Mouse (Mus musculus): ENCODE measurements around the gene Hist1h3a. TPM values are rescaled to one million over a fixed set of nuclear protein-coding genes. Genes with fewer than 3 reads are reported as not detected.
"Not testable (repeated sequence)": the region's sequence is repeated elsewhere in the genome, so short reads cannot be mapped to it uniquely, and the experiment has no call there.

The Hist1h3a gene
- total RNA-seq, 2 experiments from 2014 or later = 16.6 to 17.0 TPM

GRCm38 (mm10) chr13:23725213-23725612, 37.0 kb downstream of the Hist1h3a start:
- DNase-seq = no peak
- intact Hi-C loops (cut with DNase I) = no loop called here

DNA sequence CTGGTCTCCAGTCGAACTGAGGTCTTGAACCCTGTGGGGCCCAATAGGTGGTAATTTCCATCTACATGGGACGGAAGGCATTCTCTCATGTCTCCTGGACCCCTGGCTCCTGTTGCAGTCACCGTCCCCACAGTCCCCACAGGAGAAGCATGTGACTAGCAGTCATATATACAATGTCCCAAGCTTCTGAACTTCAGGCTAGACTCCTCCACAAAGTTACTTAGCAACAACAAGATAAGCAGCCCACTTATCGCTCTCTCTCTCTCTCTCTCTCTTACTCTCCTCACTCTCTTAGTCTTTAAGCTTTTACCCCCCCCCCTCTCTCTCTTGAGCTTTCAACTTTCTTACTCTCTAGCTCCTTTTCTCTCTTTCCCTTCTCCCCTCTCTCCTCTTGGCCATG, 37.9 kb downstream of the Hist1h3a start:
- no peak for DNase-seq
- intact Hi-C loops (cut with DNase I) = no loop called here

GRCm38 (mm10) chr13:23717593-23718245, 44.5 kb downstream of the Hist1h3a start:
- DNase-seq; intact Hi-C loops (cut with DNase I): not testable (repeated sequence)

DNA sequence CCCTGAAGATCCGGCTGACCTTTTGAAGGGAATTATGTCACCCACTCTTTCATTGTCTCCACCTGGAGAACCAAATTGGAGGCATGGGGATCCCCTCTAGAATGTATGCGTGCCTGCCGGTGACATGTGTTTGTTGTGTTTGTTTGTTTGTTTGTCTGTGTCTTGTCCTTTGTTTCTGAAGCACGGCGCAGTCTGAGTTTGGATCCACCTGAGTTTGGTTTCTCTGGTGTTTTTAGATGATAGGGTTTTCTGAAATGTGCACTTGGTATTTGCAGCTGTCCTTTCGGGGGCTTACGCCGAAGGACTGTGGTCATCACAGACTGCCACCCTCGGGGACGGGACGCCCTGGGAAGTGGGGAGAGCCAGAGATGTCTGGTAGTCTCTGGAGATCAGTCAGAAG, 45.0 kb downstream of the Hist1h3a start:
- DNase-seq = no peak
- intact Hi-C loops (cut with DNase I) = no loop called here

DNA sequence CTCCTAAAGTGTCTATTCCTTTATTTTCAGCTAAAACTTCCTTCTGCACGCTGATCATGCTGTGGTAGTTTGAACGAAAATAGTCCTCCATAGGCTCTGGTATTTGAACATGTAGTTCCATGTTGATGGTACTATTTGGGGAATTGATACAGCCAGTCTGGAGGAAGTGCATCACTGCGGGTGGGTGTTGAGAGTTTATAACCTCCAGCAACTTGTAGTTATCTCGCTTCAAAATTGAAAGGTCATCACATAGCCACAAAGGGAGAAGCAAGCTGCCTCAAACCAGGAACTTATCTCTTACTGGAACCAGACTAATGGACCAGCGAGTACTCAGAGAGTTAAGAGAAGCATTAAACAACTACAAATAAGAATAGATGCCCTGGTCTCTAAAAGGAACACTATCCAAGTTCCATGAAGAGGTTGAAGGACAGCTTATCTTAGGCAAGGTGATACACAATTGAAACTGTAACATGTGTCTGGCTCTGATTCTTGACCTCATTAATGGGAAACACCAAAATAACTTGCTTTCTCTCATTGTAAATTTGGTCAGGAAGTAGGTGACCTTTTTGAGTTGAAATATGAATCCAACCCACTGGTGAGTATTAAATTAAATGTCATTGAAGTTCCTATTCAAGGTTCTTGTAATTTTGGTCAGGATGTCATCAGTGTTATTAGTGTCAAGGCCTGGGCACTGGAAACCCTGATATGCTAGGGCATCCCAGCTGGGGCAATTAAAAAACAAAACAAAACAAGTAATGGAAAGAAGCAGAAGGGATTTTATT, 45.7 kb downstream of the Hist1h3a start:
- intact Hi-C loops (cut with DNase I) = no loop called here
- DNase-seq = no peak

Small RNA genes within 50 kb of the gene (microRNA-seq; reads per million reads assigned to microRNA genes)
- 0 reads per million in 2 experiments for gene Gm44314 (ENCODE audit: borderline number of aligned reads in 2 of 2)
- 0 reads per million in 2 experiments for gene Gm44484 (ENCODE audit: borderline number of aligned reads in 2 of 2)

Other genes with a start within 250 kb of the Hist1h3a start
- gene Hist1h4h, start 231.3 kb downstream of the Hist1h3a start, total RNA-seq (2021) = 100 to 1,000 TPM; 268 to 283 TPM
- gene Hist1h2af, start 228.5 kb downstream of the Hist1h3a start, total RNA-seq (2021) = 10 to 100 TPM; 14.1 to 19.0 TPM
- gene Hist1h3g, start 227.0 kb downstream of the Hist1h3a start, total RNA-seq (2021) = 1 to 10 TPM; 2.5 to 4.1 TPM
- 1 to 10 TPM in 1 of 2 experiments, under 1 TPM in 1; 0.94 to 1.9 TPM for gene Hist1h2bh, start 219.0 kb downstream of the Hist1h3a start, total RNA-seq (2021)
- gene Hist1h3f, start 218.3 kb downstream of the Hist1h3a start, total RNA-seq (2021) = 10 to 100 TPM in 1 of 2 experiments, 1 to 10 TPM in 1; 7.4 to 10.0 TPM
- gene Hist1h4f, start 210.7 kb downstream of the Hist1h3a start, total RNA-seq (2021) = 10 to 100 TPM; 37.7 to 40.9 TPM
- gene Hist1h1d, start 209.1 kb downstream of the Hist1h3a start, total RNA-seq (2021) = 1 to 10 TPM; 2.2 to 2.3 TPM
- gene Hist1h3e, start 200.0 kb downstream of the Hist1h3a start, total RNA-seq (2021) = 10 to 100 TPM; 21.4 to 23.8 TPM
- 1 to 10 TPM; 2.6 to 3.4 TPM for gene Hist1h2ae, start 191.2 kb downstream of the Hist1h3a start, total RNA-seq (2021)
- gene Hist1h2bg, start 191.0 kb downstream of the Hist1h3a start, total RNA-seq (2021) = 10 to 100 TPM; 38.1 to 41.0 TPM
- gene Hist1h2bf, start 188.2 kb downstream of the Hist1h3a start, total RNA-seq (2021) = 10 to 100 TPM; 13.1 to 14.6 TPM
- gene Hist1h2ad, start 188.0 kb downstream of the Hist1h3a start, total RNA-seq (2021) = 1 to 10 TPM; 2.9 to 4.6 TPM
- 1 to 10 TPM; 3.1 to 4.8 TPM for gene Hist1h3d, start 186.6 kb downstream of the Hist1h3a start, total RNA-seq (2021)
- 10 to 100 TPM; 61.5 to 67.6 TPM for gene Hist1h4d, start 180.8 kb downstream of the Hist1h3a start, total RNA-seq (2021)
- gene Hist1h2be, start 141.3 kb downstream of the Hist1h3a start, total RNA-seq (2021) = 10 to 100 TPM in 1 of 2 experiments, 1 to 10 TPM in 1; 8.9 to 11.1 TPM
- 10 to 100 TPM; 38.1 to 46.3 TPM for gene Hist1h1e, start 139.8 kb downstream of the Hist1h3a start, total RNA-seq (2021)
- 1 to 10 TPM; 1.6 to 1.8 TPM for gene Hist1h2ac, start 78.4 kb downstream of the Hist1h3a start, total RNA-seq (2021)
- gene Hist1h2bc, start 78.2 kb downstream of the Hist1h3a start, total RNA-seq (2021) = 10 to 100 TPM; 64.4 to 75.8 TPM
- not detected for gene Hist1h1t, start 66.6 kb downstream of the Hist1h3a start, total RNA-seq (2021)
- gene Hist1h4c, start 63.9 kb downstream of the Hist1h3a start, total RNA-seq (2021) = 10 to 100 TPM; 51.7 to 59.6 TPM
- gene Hfe, start 51.5 kb downstream of the Hist1h3a start, total RNA-seq (2021) = 10 to 100 TPM; 48.4 to 66.6 TPM
- 100 to 1,000 TPM; 186 to 225 TPM for gene Hist1h1c, start 23.6 kb downstream of the Hist1h3a start, total RNA-seq (2021)
- gene Hist1h3c, start 16.8 kb downstream of the Hist1h3a start, total RNA-seq (2021) = 1 to 10 TPM; 6.5 to 9.3 TPM
- gene Hist1h2bb, start 15.7 kb downstream of the Hist1h3a start, total RNA-seq (2021) = 10 to 100 TPM in 1 of 2 experiments, 1 to 10 TPM in 1; 9.8 to 12.0 TPM
- gene Hist1h2ab, start 11.3 kb downstream of the Hist1h3a start, total RNA-seq (2021) = 10 to 100 TPM; 11.9 to 16.8 TPM
- 10 to 100 TPM; 20.4 to 22.0 TPM for gene Hist1h3b, start 10.1 kb downstream of the Hist1h3a start, total RNA-seq (2021)
- 10 to 100 TPM; 13.8 to 18.3 TPM for gene Hist1h4b, start 5.4 kb downstream of the Hist1h3a start, total RNA-seq (2021)
- 10 to 100 TPM; 12.3 to 13.8 TPM for gene Hist1h4a, start 1.2 kb downstream of the Hist1h3a start, total RNA-seq (2021)
- gene Hist1h1a, start 1.3 kb upstream of the Hist1h3a start, total RNA-seq (2021) = 1 to 10 TPM; 7.5 to 8.2 TPM
- gene Trim38, start 7.5 kb upstream of the Hist1h3a start, total RNA-seq (2021) = not detected
- not detected for gene Slc17a2, start 44.6 kb upstream of the Hist1h3a start, total RNA-seq (2021)
- not detected for gene Slc17a3, start 77.0 kb upstream of the Hist1h3a start, total RNA-seq (2021)
- gene Slc17a1, start 105.4 kb upstream of the Hist1h3a start, total RNA-seq (2021) = not detected
- not detected for gene Slc17a4, start 152.6 kb upstream of the Hist1h3a start, total RNA-seq (2021)
- not detected for gene Hist1h2ba, start 171.8 kb upstream of the Hist1h3a start, total RNA-seq (2021)
- not detected for gene Hist1h2aa, start 172.1 kb upstream of the Hist1h3a start, total RNA-seq (2021)
- gene Scgn, start 228.8 kb upstream of the Hist1h3a start, total RNA-seq (2021) = not detected